Mouse (Mus musculus) olfactory bulb, adult 2 months (tissue): Measurements from ENCODE around the gene Kcnq4.

Experiments
- CTCF ChIP-seq: fragments of 200-500 bp; IDR thresholded peaks from 2 replicates; pipeline ENCODE4 v1.5.1; 2012; ENCODE audit warnings: low read depth, mild to moderate bottlenecking, low read length, moderate library complexity; ENCODE audit not compliant: insufficient read depth
- POLR2A ChIP-seq: fragments of 200-500 bp; IDR thresholded peaks from 2 replicates; pipeline ENCODE4 v1.6.1; 2012; ENCODE audit warnings: mild to moderate bottlenecking, low read depth, low read length, moderate library complexity; ENCODE audit not compliant: insufficient read depth

GRCm38 (mm10) chr4:120673606-120674005 lies 74.8 kb downstream of the Kcnq4 start:
- no peak for TF ChIP-seq POLR2A
- TF ChIP-seq CTCF: no peak
